ENCODE assay signal across 8 mouse cellular contexts in the genomic region with DNA sequence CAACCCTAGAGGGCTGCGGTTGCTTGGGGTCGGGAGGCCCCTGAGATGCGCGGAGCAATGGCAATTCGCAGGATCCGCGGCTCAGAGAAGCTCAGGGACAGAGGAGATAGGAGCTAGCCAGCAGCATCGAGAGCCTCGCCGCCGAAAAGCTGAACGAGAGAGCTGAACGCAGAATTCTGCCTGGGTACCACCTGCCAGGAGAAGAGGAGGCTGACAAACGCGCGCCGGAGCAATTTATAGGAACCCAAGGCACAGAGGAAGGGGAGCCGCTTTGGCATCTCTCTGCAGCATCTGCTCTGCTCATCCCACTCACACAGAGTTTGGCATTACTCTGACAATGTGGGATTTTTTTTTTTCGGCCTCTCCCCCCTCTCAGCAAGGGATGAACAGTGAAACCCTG. TPM values are rescaled to one million over a fixed set of nuclear protein-coding genes. Genes with fewer than 3 reads are reported as not detected.
A peak's percentile ranks its signal among the peaks of the same experiment; 100 is the strongest.
DNase-seq lines count a peak whose midpoint lies in the region; ATAC-seq lines count a peak whose summit lies in the region.

A gene (minus strand): TSS at position 335 of the 400 bp plus-strand sequence.

- no peak for ATAC-seq in liver, embryonic 13.5 days (ENCODE audit: low read depth)

- intact Hi-C loops in gastrocnemius, postnatal 14 days (cut with DNase I; ENCODE audit: low total_unique reads): no loop called here

- H3K9me3 ChIP-seq in liver, embryonic 13.5 days (replicated peaks): no peaks in the 10 kb centered on the region

- peaks cover 14% of the 10 kb centered on the region for H3K4me1 ChIP-seq in liver, embryonic 13.5 days (replicated peaks)

- H3K4me3 ChIP-seq in liver, embryonic 13.5 days (replicated peaks): peak within 1 kb of the TSS; percentile 51

- H3K9ac ChIP-seq in liver, embryonic 13.5 days: no peak within 1 kb of the TSS

- peak within 1 kb of the TSS; percentile 74 for H3K4me2 ChIP-seq in liver, embryonic 13.5 days

- peak; percentile 8 for DNase-seq in gastrocnemius, postnatal 14 days
- no peak for DNase-seq in gastrocnemius, adult 18-20 months (ENCODE audit: low spot score)
- DNase-seq in adrenal gland, postnatal 25 days: peak; percentile 15
- DNase-seq in forelimb bud, embryonic 11.5 days (ENCODE audit: low read depth, low spot score): peak; percentile 9
- DNase-seq in layer of hippocampus, adult 18-20 months (ENCODE audit: low spot score in 2 of 2): peak; percentile 88 to 94
- DNase-seq in liver, embryonic 13.5 days: no peak
- DNase-seq in right cerebral cortex, postnatal 10 days (ENCODE audit: low spot score in 2 of 2): peak; percentile 90 to 94
- DNase-seq in spleen, postnatal 36 days (ENCODE audit: low spot score in 2 of 2): no peak

- H3K36me3 ChIP-seq in liver, embryonic 13.5 days: no peaks in the 10 kb centered on the region

- WGBS in liver, embryonic 13.5 days (ENCODE audit: insufficient replicate concordance): 2% methylated on average over 19 of the region's 19 CpGs

- H3K27me3 ChIP-seq in liver, embryonic 13.5 days: peaks cover 59% of the 10 kb centered on the region

- H3K27ac ChIP-seq in liver, embryonic 13.5 days: no peak within 1 kb of the TSS

RNA-seq across cellular contexts. Expression of the gene that starts here (rescaled TPM):
- total RNA-seq in gastrocnemius, postnatal 14 days (2021): 1 to 10 TPM in 1 of 2 experiments, under 1 TPM in 1; 1.00 to 1.5 TPM
- under 1 TPM; 0.21 to 0.47 TPM for total RNA-seq in gastrocnemius, adult 18-20 months (2021)
- not detected in 2 replicates for total RNA-seq in adrenal gland, postnatal 25 days (2021)
- 100 to 1,000 TPM; 181 to 190 TPM for total RNA-seq in layer of hippocampus, adult 18-20 months (2021)
- polyA plus RNA-seq in liver, embryonic 13.5 days (2015; fragmentation: Nextera tagmentation; extraction: Ambion mirVana): 0.12 TPM in 2 replicates

Comparison
In these comparisons a context has a peak if more than half of its experiments do, and no peak if none do; other contexts are left out.
1. RNA of the gene that starts here (total RNA-seq): 181 to 190 TPM in layer of hippocampus, adult 18-20 months; 1.00 to 1.5 TPM in gastrocnemius, postnatal 14 days, 0.21 to 0.47 TPM in gastrocnemius, adult 18-20 months and not detected in adrenal gland, postnatal 25 days; every median in the first group is over 10 times any median in the second.
2. DNase-seq: peak in gastrocnemius, postnatal 14 days (single experiment), forelimb bud, embryonic 11.5 days (single experiment), layer of hippocampus, adult 18-20 months (2 of 2) and right cerebral cortex, postnatal 10 days (2 of 2); none in gastrocnemius, adult 18-20 months (single experiment), liver, embryonic 13.5 days (single experiment) and spleen, postnatal 36 days (0 of 2).
3. Peak in DNase-seq in adrenal gland, postnatal 25 days; RNA of the gene not detected or under 1 TPM.